20 mouse cellular contexts compared by ENCODE assay signal in the genomic region with DNA sequence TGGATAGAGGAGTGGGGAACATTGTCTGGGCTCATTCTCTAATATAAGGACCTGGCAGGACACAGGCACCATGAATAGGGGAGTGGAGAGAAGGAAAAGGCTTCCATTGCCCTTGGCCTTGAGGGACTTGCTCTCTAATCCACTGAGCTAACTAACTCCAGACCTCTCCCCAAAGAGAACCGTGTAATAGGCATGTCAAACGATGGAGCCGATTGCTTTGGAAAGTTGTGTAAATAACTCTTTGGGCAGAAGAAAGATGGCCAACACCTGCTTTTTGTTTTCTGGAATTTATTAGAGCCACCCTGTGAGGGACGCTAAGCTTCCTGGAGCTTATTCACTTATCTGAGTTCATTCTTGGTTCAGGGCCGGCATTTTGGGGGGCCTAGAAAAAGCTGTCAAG.
DNase-seq lines count a peak whose midpoint lies in the region; ATAC-seq lines count a peak whose summit lies in the region.
"Had no signal": no experiment of that assay in that cellular context is flagged by ENCODE, and none has a peak within 500 bp of the region (broad histone marks: within the 10 kb centered on the region; RNA-seq: fewer than 3 reads in every experiment).

No protein-coding gene starts in this region.

- no peak for ATAC-seq in limb, embryonic 11.5 days (ENCODE audit: insufficient number of reproducible peaks, low FRiP score, low TSS enrichment, low read depth)
- peak; percentile 65; the same call in 1 of the 2 replicates for ATAC-seq in embryonic facial prominence, embryonic 11.5 days (replicated peaks; ENCODE audit: insufficient number of reproducible peaks, low FRiP score, low TSS enrichment, low read depth)
- no peak for ATAC-seq in stomach, embryonic 16.5 days (ENCODE audit: insufficient read depth, low FRiP score)
- ATAC-seq: liver, embryonic 12.5 days had no signal

- no peaks in the 10 kb centered on the region for H3K27me3 ChIP-seq in limb, embryonic 11.5 days (ENCODE audit: control insufficient read depth, insufficient read depth, low read length)
- no peaks in the 10 kb centered on the region for H3K27me3 ChIP-seq in limb, embryonic 10.5 days (ENCODE audit: low read depth, poor library complexity, severe bottlenecking)
- H3K27me3 ChIP-seq in embryonic facial prominence, embryonic 11.5 days (ENCODE audit: control insufficient read depth, insufficient read depth, low read length), result no peaks in the 10 kb centered on the region
- no peaks in the 10 kb centered on the region for H3K27me3 ChIP-seq in stomach, embryonic 16.5 days (ENCODE audit: control insufficient read depth, insufficient read depth, low read length)
- no peaks in the 10 kb centered on the region for H3K27me3 ChIP-seq in forebrain, embryonic 10.5 days (ENCODE audit: poor library complexity, severe bottlenecking)
- H3K27me3 ChIP-seq: liver, embryonic 12.5 days; neural tube, embryonic 15.5 days had no signal

- no peak overlapping the region for H3K9ac ChIP-seq in limb, embryonic 11.5 days (ENCODE audit: low read length)
- no peak overlapping the region for H3K9ac ChIP-seq in embryonic facial prominence, embryonic 11.5 days (replicated peaks; ENCODE audit: low read length)
- H3K9ac ChIP-seq in stomach, embryonic 16.5 days (ENCODE audit: low read length), result no peak overlapping the region
- H3K9ac ChIP-seq: hindbrain, embryonic 14.5 days; liver, embryonic 12.5 days; neural tube, embryonic 15.5 days had no signal

- no peak overlapping the region for H3K27ac ChIP-seq in limb, embryonic 11.5 days (replicated peaks; ENCODE audit: low read depth, low read length)
- no peak overlapping the region for H3K27ac ChIP-seq in limb, embryonic 10.5 days
- H3K27ac ChIP-seq in embryonic facial prominence, embryonic 11.5 days (replicated peaks; ENCODE audit: low read depth, low read length), result no peak overlapping the region
- peak overlapping the region; percentile 16; the same call in 1 of the 2 replicates for H3K27ac ChIP-seq in stomach, embryonic 16.5 days (ENCODE audit: low read length)
- H3K27ac ChIP-seq in forebrain, embryonic 10.5 days, result no peak overlapping the region
- H3K27ac ChIP-seq: hindbrain, embryonic 14.5 days; liver, embryonic 12.5 days; neural tube, embryonic 15.5 days had no signal

- H3K4me3 ChIP-seq in limb, embryonic 11.5 days (ENCODE audit: low read depth, low read length), result no peak overlapping the region
- no peak overlapping the region for H3K4me3 ChIP-seq in limb, embryonic 10.5 days
- H3K4me3 ChIP-seq in embryonic facial prominence, embryonic 11.5 days (ENCODE audit: low read depth, low read length), result no peak overlapping the region
- no peak overlapping the region for H3K4me3 ChIP-seq in stomach, embryonic 16.5 days (replicated peaks; ENCODE audit: low read length)
- no peak overlapping the region for H3K4me3 ChIP-seq in forebrain, embryonic 10.5 days
- H3K4me3 ChIP-seq: liver, embryonic 12.5 days; neural tube, embryonic 15.5 days had no signal

- H3K4me2 ChIP-seq in limb, embryonic 11.5 days (ENCODE audit: low read depth, severe bottlenecking), result no peak overlapping the region
- no peak overlapping the region for H3K4me2 ChIP-seq in embryonic facial prominence, embryonic 11.5 days (ENCODE audit: low read depth, low read length)
- no peak overlapping the region for H3K4me2 ChIP-seq in stomach, embryonic 16.5 days (ENCODE audit: low read depth, low read length)
- H3K4me2 ChIP-seq: hindbrain, embryonic 14.5 days; liver, embryonic 12.5 days; neural tube, embryonic 15.5 days had no signal

- peak; percentile 46 for DNase-seq in limb, embryonic 11.5 days (ENCODE audit: low spot score)
- DNase-seq in limb, embryonic 10.5 days (ENCODE audit: low spot score), result no peak
- peak; percentile 83 for DNase-seq in embryonic facial prominence, embryonic 11.5 days (ENCODE audit: low spot score)
- DNase-seq in forelimb bud, embryonic 11.5 days (ENCODE audit: low read depth, low spot score), result peak; percentile 61
- DNase-seq in cerebellum, postnatal 25 days, result no peak
- no peak for DNase-seq in forebrain, embryonic 10.5 days (ENCODE audit: extremely low spot score, low spot score)
- DNase-seq: adrenal gland, postnatal 10 days; cerebellum, adult 9-11 months; heart, adult 18-20 months; heart, postnatal 36 days; kidney, adult 18-20 months; kidney, postnatal 14 days; left cerebral cortex, postnatal 4 days; lung, adult 2 months; midbrain, embryonic 14.5 days; thymus, postnatal 14 days had no signal

- H3K9me3 ChIP-seq in limb, embryonic 11.5 days (ENCODE audit: control insufficient read depth, low read length), result no peaks in the 10 kb centered on the region
- H3K9me3 ChIP-seq in limb, embryonic 10.5 days (replicated peaks), result no peaks in the 10 kb centered on the region
- no peaks in the 10 kb centered on the region for H3K9me3 ChIP-seq in embryonic facial prominence, embryonic 11.5 days (replicated peaks; ENCODE audit: control insufficient read depth, low read length)
- H3K9me3 ChIP-seq in stomach, embryonic 16.5 days (replicated peaks; ENCODE audit: control insufficient read depth, low read length), result no peaks in the 10 kb centered on the region
- no peaks in the 10 kb centered on the region for H3K9me3 ChIP-seq in forebrain, embryonic 10.5 days
- H3K9me3 ChIP-seq: liver, embryonic 12.5 days; neural tube, embryonic 15.5 days had no signal

- peaks cover 14% of the 10 kb centered on the region; the same call in 1 of the 2 replicates for H3K4me1 ChIP-seq in limb, embryonic 11.5 days (ENCODE audit: control insufficient read depth, insufficient read depth, low read length)
- H3K4me1 ChIP-seq in limb, embryonic 10.5 days, result peaks cover 20% of the 10 kb centered on the region
- peaks cover 3% of the 10 kb centered on the region; the same call in 1 of the 2 replicates for H3K4me1 ChIP-seq in embryonic facial prominence, embryonic 11.5 days (ENCODE audit: control insufficient read depth, insufficient read depth, low read length)
- H3K4me1 ChIP-seq in stomach, embryonic 16.5 days (ENCODE audit: control insufficient read depth, insufficient read depth, low read length), result peaks cover 11% of the 10 kb centered on the region; the same call in 1 of the 2 replicates
- H3K4me1 ChIP-seq in forebrain, embryonic 10.5 days, result peaks cover 9% of the 10 kb centered on the region
- H3K4me1 ChIP-seq: liver, embryonic 12.5 days had no signal

- 10% methylated on average over 5 of the region's 5 CpGs for WGBS in limb, embryonic 11.5 days
- 16% methylated on average over 5 of the region's 5 CpGs for WGBS in limb, embryonic 10.5 days
- 21% methylated on average over 5 of the region's 5 CpGs for WGBS in embryonic facial prominence, embryonic 11.5 days
- WGBS in stomach, embryonic 16.5 days, result 32% methylated on average over 5 of the region's 5 CpGs
- 64% methylated on average over 5 of the region's 5 CpGs for WGBS in forebrain, embryonic 10.5 days

- no peaks in the 10 kb centered on the region for H3K36me3 ChIP-seq in limb, embryonic 11.5 days (ENCODE audit: control insufficient read depth, insufficient read depth, low read length)
- no peaks in the 10 kb centered on the region for H3K36me3 ChIP-seq in limb, embryonic 10.5 days
- no peaks in the 10 kb centered on the region for H3K36me3 ChIP-seq in embryonic facial prominence, embryonic 11.5 days (replicated peaks; ENCODE audit: control insufficient read depth, insufficient read depth, low read depth, low read length)
- no peaks in the 10 kb centered on the region for H3K36me3 ChIP-seq in stomach, embryonic 16.5 days (ENCODE audit: control insufficient read depth, insufficient read depth, low read length)
- no peaks in the 10 kb centered on the region for H3K36me3 ChIP-seq in forebrain, embryonic 10.5 days (replicated peaks)
- H3K36me3 ChIP-seq: liver, embryonic 12.5 days; neural tube, embryonic 15.5 days had no signal

Comparison
In these comparisons a context has a peak if more than half of its experiments do, and no peak if none do; other contexts are left out.
1. DNase-seq: peak in limb, embryonic 11.5 days (single experiment), embryonic facial prominence, embryonic 11.5 days (single experiment) and forelimb bud, embryonic 11.5 days (single experiment); none in limb, embryonic 10.5 days (single experiment), cerebellum, postnatal 25 days (0 of 2) and forebrain, embryonic 10.5 days (single experiment).